Mouse (Mus musculus): Measurements from ENCODE around the gene Hist1h2bk.
"Not testable (repeated sequence)": the region's sequence is repeated elsewhere in the genome, so short reads cannot be mapped to it uniquely, and the experiment has no call there.

Hist1h2bk gene

DNA sequence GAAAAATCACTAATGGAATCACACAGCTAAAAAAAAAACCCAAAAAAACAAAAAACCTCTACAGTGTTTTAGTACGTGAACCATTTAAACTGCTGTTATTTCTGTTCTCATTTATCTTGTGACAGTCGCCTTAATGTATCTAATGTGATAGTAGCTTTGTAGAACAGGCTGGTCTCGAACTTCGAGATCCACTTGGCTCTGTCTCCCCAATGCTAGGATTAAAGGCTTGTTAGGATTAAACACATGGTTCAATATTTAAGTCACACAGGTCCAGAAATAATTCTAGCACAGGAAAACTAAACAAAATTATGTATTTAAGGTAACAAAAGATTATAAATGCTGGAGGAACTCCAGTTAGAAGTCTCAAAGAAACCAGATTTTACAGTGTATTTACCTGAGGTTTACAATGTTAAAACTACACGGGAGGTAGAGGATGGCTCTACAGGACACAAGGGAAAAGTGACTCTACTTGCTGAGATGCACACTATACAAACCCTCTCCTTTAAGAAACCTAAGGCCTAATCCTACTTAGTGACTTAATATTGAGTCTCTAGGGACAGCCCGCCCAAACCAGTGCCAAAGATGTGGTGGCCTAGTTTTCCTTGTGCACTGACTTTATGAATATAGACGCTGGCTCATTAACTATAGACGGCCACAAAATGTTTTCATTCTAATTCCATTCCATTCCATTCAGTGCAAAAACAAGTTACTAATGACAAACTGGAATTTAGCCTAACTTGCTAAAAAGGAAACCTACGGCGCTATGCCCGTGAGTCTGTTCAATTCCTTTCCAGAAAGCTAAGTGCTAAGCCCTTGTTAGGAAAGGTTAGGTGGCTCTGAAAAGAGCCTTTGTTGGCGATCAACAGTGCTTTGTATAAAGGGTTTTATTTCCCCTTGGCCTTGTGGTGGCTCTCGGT, 6.2 kb downstream of the Hist1h2bk start:
- DNase-seq: no peak

DNA sequence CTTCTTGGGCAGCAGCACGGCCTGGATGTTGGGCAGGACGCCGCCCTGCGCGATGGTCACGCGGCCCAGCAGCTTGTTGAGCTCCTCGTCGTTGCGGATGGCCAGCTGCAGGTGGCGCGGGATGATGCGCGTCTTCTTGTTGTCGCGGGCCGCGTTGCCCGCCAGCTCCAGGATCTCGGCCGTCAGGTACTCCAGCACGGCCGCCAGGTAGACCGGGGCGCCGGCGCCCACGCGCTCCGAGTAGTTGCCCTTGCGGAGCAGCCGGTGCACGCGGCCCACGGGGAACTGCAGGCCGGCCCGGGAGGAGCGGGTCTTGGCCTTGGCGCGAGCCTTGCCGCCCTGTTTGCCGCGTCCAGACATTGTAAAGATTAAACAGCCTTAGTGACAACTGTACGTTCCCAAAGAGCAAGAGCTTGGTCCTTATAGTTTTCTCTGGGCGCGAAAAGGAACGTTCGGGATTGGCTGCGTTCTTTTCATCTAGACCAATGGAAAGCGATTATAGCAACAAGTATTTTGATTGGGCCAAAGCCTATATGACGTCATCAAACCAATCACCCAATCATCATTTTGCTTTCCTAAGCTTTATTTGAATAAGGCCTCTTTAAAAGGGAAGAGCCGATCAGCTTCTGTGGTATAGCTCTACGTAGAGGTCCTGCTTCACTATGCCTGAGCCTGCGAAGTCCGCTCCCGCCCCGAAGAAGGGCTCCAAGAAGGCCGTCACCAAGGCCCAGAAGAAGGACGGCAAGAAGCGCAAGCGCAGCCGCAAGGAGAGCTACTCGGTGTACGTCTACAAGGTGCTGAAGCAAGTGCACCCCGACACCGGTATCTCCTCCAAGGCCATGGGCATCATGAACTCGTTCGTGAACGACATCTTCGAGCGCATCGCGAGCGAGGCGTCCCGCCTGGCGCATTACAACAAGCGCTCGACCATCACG, 7.2 kb downstream of the Hist1h2bk start, which contains the start of the genes Hist1h2ag and Hist1h2bj:
TSS of gene Hist1h2ag (minus strand) at position 377 of the 935 bp plus-strand sequence.
TSS of gene Hist1h2bj (plus strand) at position 647 of the 935 bp plus-strand sequence.
- peak; percentile 84 to 89 for DNase-seq

DNA sequence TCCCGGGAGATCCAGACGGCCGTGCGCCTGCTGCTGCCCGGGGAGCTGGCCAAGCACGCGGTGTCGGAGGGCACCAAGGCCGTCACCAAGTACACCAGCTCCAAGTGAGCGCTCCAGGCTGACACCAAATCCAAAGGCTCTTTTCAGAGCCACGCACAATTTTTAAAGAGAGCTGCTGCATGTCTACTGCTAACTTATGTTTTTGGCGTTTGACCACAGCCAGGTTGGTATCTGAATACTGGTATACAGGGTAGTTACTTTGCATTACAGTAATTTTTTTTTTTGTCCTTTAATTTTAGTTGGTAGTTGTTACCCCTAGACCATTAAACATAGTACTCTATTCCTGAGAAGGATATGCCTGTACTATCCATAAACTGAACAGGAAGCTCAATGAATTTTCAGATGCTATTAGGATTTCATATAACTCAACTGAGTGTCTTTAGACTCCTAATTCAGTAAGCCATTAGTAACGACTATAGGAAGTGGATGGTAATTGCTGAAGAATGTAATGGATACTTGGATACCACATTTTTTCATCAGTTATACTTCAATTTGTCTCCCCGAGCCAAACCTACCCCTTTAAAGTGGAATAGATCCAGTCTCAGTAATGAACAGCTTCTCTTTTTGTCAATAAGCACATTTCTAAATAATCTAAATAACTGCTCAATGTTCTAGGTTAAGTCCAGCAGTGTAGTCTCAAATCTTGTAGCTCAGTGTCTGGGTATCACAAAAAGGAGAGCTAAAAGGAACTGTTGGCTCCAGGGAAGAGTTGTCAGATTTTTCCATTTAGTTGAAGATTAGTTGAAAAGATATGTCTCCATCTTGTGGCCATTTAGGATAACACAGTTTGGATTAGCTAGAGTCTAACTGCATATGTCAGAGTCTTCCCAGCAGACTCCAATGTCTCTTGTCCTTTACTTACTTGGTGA, 8.1 kb downstream of the Hist1h2bk start:
- DNase-seq: no peak

DNA sequence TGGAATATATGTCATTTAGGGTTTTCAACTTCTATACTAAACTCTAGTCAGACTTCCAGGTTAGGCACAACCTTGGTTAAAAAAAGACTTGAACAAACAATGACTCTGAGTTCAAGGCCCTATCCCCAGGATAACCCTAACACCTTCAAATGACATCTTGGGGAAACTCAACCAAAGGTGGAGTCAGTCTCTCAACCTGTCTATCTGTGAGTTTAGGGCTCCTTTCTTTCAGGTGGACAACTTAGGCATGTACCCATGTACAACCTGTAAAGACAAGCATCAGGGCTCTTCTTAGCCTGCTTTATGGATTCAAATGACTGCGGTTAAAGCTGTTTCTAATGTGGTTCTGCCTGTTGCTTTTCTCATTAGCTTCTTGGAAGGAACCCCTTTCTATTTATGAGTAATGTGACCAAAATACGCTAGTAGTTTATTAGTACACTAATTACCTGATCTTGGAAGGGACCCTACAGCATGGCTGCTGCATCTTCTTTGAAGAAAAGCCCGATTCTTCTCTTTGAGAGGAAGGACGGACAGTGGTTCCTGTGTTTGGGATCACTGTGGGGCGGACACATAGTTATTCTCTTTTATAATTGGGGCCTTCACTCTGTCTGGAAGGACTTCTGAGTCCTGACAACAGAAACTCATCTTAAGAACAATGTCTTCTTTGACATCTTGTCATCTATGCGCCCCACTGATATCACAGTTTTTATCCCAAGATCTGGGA, 8.9 kb downstream of the Hist1h2bk start:
- no peak for DNase-seq

DNA sequence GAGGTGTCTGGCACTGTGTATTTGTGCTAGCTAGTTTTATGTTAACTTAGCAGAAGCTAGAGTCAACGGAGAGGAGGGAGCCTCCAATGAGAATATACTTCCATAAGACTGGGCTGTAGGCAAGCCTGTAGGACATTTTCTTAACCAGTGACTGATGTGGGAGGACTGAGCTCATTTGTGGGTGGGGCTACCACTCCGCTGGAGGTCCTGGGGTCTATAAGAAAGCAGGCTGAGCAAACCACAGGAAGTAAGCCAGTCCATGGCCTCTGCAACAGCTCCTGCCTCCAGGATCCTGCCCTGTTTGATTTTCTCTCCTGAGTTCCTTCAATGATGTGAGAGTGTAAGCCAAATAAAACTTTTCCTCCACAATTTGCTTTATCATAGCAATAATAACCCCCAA, 9.6 kb downstream of the Hist1h2bk start:
- DNase-seq: no peak

DNA sequence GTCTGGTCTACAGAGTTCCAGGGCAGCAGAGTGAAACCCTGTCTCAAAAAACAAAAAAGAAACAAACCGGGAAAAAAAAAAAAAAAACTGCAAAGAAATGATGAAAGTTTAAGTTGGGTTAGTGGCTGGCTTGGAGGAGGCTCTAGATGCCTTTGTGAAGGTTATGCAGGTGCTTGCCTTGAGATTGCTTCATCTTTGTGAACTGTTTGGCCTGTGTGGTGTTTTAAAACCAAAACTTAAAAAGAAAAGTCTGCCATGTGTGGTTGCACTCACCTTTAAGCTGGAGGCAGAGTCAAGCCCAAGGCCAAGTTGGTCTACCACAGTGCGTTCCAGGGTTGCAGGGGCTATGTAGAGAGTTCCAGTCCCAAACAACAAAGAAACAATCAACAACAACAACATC, 13.4 kb downstream of the Hist1h2bk start:
- no peak for DNase-seq

DNA sequence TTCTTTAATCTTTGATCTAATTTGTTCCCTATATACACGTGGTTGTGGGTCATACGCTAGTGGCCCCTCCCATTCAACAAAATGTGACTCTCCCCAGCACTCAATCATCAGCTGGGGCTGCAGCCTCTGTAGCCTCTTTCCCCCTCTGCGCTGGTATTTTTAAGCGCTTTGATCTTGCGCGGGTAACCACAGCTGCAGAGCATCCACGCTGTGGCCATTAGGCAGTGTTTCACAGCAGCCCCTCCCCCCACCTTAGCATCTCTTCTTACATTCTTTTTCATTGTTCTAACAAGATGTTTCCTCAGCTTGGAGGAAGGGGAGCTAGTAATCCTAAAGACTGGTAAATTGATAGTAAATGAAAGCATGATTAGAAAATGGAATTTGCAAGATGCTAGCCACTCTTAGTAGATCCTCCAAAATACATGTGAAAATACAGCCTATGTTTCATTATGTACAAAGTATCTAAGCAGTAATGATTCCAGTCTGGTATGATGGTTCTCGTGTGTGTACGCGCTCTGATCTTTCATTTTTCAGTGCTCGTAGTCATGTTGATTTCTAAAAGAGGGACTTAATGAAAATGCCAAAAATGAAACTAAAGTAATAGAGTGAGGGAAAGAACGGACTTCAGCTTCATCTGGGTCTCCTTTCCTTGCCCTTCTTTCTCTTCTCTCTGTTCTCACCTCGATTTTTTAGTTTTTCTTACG, 14.2 kb downstream of the Hist1h2bk start:
- DNase-seq: peak in 1 of 2 experiments; percentile 14

DNA sequence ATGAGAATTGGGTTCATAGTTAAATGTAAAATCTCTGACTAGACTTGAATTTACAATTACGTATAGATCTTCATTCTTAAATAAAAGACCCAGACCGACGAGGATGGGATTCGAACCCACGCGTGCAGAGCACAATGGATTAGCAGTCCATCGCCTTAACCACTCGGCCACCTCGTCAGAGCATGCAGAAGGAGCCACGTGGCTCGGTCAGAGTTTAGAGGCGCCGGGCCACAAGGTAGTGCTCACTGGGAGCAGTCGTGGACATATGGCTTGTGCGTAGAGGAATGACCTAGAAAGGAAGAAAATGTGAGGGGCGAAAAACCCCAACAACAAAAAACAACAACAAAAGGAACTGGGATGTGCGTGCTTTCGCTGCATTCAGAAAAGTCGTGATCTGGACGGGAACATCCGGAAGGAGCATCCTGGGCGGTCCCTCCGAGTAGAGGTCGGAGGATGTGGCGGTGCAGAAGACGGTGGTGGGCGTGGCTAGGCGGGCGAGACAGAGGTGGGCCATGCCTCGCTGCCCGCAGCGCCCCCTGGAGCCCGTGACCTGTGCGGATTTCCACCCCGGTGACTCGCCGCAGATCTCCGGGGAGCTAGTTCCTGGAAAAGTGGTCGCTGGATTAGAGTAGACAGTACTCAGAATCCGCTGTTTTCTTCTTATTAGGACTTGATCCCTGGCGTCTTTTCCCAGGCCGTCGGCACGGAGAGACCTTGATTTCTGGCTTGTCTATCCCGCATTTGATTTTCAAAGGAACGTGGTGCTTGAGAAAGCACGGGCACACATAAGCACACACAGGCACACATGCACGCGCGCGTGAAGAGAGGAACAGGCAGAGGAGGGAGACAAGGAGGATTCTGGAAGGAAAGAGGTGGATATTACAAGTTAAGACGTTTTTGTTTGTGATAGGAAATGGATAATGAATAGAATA, 15.2 kb downstream of the Hist1h2bk start:
- peak; percentile 89 to 91 for DNase-seq

DNA sequence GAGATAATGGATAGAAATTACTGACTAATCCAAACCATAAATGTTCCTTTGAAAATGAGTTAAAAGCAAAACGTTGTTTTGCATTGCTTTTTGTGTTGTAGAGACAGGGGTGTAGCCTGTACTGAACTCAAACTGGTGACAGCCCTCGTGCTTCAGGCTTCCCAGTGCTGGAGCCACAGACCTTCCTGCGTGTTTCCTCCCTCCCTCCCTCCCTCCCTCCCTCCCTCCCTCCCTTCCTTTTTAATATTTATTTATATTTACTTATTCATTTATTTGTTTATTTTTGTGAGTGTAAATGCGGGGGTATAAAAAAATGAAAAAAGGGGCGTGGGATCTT, 15.8 kb downstream of the Hist1h2bk start:
- DNase-seq: no peak

DNA sequence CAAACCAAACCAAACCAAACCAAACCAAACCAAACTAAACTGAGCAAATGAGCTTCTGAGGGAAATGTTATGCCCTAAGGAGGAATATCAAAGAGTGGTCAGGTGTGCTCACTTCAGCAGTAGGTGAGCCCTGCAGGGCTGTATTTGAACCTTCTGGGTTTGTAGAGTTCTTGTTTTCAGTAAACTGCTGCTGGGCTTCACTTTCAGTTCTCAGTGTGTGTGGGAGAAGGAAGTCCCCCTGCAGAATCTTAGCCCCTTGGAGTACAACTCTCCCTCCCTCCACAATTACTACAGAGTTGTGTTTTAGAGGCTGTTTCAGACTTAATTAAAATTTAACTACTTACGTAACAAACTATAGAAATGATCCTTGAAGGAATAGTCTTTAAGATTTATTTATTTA, 18.1 kb downstream of the Hist1h2bk start:
- no peak for DNase-seq

DNA sequence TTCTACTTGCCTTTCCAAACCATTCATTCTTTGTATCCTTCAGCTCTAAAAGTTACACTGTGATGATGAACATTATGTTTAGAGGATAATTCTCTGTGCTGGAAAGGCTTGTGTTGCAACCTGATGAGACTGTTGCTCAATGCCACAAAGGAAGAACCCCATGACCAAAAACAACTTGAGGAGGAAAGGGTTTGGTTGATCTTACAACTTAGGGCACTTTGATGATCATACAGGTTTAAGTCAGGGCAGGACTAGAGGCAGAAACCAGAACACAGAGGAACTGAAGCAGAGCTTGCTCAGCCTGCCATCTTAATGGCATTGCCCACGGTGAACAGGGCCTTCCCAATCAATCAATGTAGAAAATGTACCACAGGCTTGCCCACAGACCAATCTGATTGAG, 25.8 kb downstream of the Hist1h2bk start:
- DNase-seq: no peak

DNA sequence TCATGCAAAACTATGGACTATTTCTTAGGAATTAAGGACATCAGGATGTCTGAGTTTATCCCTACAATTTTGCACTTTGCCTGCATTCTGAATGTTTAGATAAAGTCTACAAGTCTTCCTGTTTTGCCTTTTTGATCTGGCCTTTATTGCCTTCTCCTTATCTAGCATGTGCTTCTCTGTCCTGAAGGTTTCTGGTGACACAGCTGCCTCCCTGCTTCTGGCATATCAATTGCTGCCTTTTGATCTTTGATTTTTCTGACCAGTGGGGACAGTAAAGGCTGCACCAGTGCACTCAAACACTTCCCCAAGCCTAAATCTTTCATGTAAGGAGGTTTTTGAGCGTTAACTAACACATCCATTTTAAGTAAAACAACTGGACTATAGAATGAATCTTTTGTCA, 27.8 kb downstream of the Hist1h2bk start:
- DNase-seq: no peak

DNA sequence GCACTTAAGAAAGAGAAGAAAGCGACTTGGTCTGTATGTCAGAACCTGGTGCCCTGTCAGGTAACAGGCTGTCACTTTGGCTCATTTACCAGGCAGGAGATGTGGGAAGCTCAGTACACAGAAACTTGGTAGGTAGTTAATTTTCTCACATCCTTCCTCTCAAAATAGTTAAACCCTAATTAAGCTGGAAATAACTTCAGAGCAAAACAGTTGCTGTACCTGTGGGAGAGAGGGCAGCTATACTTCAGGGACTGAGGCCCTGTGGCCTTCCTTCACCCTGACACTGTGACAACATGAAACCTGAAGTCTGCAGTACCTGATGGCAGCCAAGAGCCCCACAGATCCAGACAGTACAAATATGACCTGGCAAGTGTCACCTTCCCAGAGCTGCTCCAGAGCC, 48.5 kb downstream of the Hist1h2bk start, which contains the start of gene Vmn1r188:
TSS of gene Vmn1r188 (plus strand) at position 301 of the 400 bp plus-strand sequence.
- not testable (repeated sequence) for DNase-seq

Data from lung, adult 18-20 months (tissue).